Mouse (Mus musculus): ENCODE data around the gene Hbs1l. TPM values are rescaled to one million over a fixed set of nuclear protein-coding genes. Genes with fewer than 3 reads are reported as not detected.

The Hbs1l gene
- polyA plus RNA-seq, 1 experiment from 2014 or later, result 97.8 TPM

GRCm38 (mm10) chr10:21270905-21271304 is 24.9 kb upstream of the Hbs1l start:
- Histone ChIP-seq H3K4me1 (replicated peaks) (no peaks in the 10 kb centered on the region), H3K9ac (no peak overlapping the region), H3K36me3 (no peaks in the 10 kb centered on the region), H3K4me2 (no peak overlapping the region), H3K27ac (replicated peaks) (no peak overlapping the region), H3K27me3 (no peaks in the 10 kb centered on the region), H3K9me3 (no peaks in the 10 kb centered on the region), H3K4me3 (no peak overlapping the region)
- 85% methylated on average over 5 of the region's 5 CpGs for WGBS
- no peak for ATAC-seq (ENCODE audit: low read depth)

GRCm38 (mm10) chr10:21271310-21271709 is 24.5 kb upstream of the Hbs1l start:
- Histone ChIP-seq H3K9me3 (no peaks in the 10 kb centered on the region), H3K4me2 (no peak overlapping the region), H3K4me3 (no peak overlapping the region), H3K27ac (replicated peaks) (no peak overlapping the region), H3K36me3 (no peaks in the 10 kb centered on the region), H3K4me1 (replicated peaks) (no peaks in the 10 kb centered on the region), H3K27me3 (no peaks in the 10 kb centered on the region), H3K9ac (no peak overlapping the region)
- no peak for ATAC-seq (ENCODE audit: low read depth)
- 93% methylated on average over 2 of the region's 2 CpGs for WGBS

- Histone ChIP-seq H3K9me3 (no peaks in the 10 kb centered on the region), H3K27me3 (no peaks in the 10 kb centered on the region), H3K4me3 (no peak overlapping the region), H3K9ac (no peak overlapping the region), H3K4me2 (no peak overlapping the region), H3K4me1 (replicated peaks) (no peaks in the 10 kb centered on the region), H3K27ac (replicated peaks) (no peak overlapping the region), H3K36me3 (no peaks in the 10 kb centered on the region)
- 73% methylated on average over 6 of the region's 6 CpGs for WGBS
- ATAC-seq (ENCODE audit: low read depth), result no peak
Measured at GRCm38 (mm10) chr10:21271785-21272184, 24.0 kb upstream of the Hbs1l start.

- H3K4me1 ChIP-seq (replicated peaks), result no peaks in the 10 kb centered on the region
- H3K36me3 ChIP-seq, result no peaks in the 10 kb centered on the region
- no peak overlapping the region for H3K9ac ChIP-seq
- no peaks in the 10 kb centered on the region for H3K27me3 ChIP-seq
- no peak for ATAC-seq (ENCODE audit: low read depth)
- WGBS, result 72% methylated on average over 10 of the region's 10 CpGs
- H3K27ac ChIP-seq (replicated peaks), result no peak overlapping the region
- no peak overlapping the region for H3K4me2 ChIP-seq
- no peak overlapping the region for H3K4me3 ChIP-seq
- H3K9me3 ChIP-seq, result no peaks in the 10 kb centered on the region
Measured at GRCm38 (mm10) chr10:21287243-21288127, 8.3 kb upstream of the Hbs1l start.

- Histone ChIP-seq H3K27me3 (no peaks in the 10 kb centered on the region), H3K4me3 (no peak overlapping the region), H3K9me3 (no peaks in the 10 kb centered on the region), H3K36me3 (no peaks in the 10 kb centered on the region), H3K9ac (no peak overlapping the region), H3K4me1 (replicated peaks) (no peaks in the 10 kb centered on the region), H3K4me2 (no peak overlapping the region), H3K27ac (replicated peaks) (no peak overlapping the region)
- WGBS, result 44% methylated on average over 4 of the region's 4 CpGs
- ATAC-seq (ENCODE audit: low read depth), result no peak
Measured at GRCm38 (mm10) chr10:21291228-21291627, 4.6 kb upstream of the Hbs1l start.

- H3K9me3 ChIP-seq, result no peaks in the 10 kb centered on the region
- no peak overlapping the region for H3K4me3 ChIP-seq
- no peaks in the 10 kb centered on the region for H3K36me3 ChIP-seq
- H3K9ac ChIP-seq, result no peak overlapping the region
- H3K4me2 ChIP-seq, result no peak overlapping the region
- H3K27me3 ChIP-seq, result no peaks in the 10 kb centered on the region
- peaks cover 22% of the 10 kb centered on the region for H3K4me1 ChIP-seq (replicated peaks)
- no peak overlapping the region for H3K27ac ChIP-seq (replicated peaks)
- 99% methylated on average over 2 of the region's 2 CpGs for WGBS
- no peak for ATAC-seq (ENCODE audit: low read depth)
Measured at GRCm38 (mm10) chr10:21294217-21294616, 1.6 kb upstream of the Hbs1l start.

GRCm38 (mm10) chr10:21295397-21295758 is 401 bp upstream of the Hbs1l start:
- Histone ChIP-seq H3K4me2 (peak overlapping the region; percentile 52), H3K4me1 (replicated peaks) (peaks cover 22% of the 10 kb centered on the region), H3K27ac (replicated peaks) (no peak overlapping the region), H3K4me3 (peak overlapping the region; percentile 90), H3K9me3 (no peaks in the 10 kb centered on the region), H3K27me3 (no peaks in the 10 kb centered on the region), H3K36me3 (peaks cover 8% of the 10 kb centered on the region), H3K9ac (peak overlapping the region; percentile 44)
- ATAC-seq (ENCODE audit: low read depth), result peak; percentile 51; the same call in 1 of the 2 replicates
- 48% methylated on average over 4 of the region's 4 CpGs for WGBS

GRCm38 (mm10) chr10:21298972-21299371 is 3.2 kb downstream of the Hbs1l start:
- H3K4me2 ChIP-seq, result no peak overlapping the region
- no peak overlapping the region for H3K27ac ChIP-seq (replicated peaks)
- ATAC-seq (ENCODE audit: low read depth), result no peak
- no peak overlapping the region for H3K9ac ChIP-seq
- peaks cover 22% of the 10 kb centered on the region for H3K4me1 ChIP-seq (replicated peaks)
- H3K27me3 ChIP-seq, result no peaks in the 10 kb centered on the region
- no peak overlapping the region for H3K4me3 ChIP-seq
- peaks cover 33% of the 10 kb centered on the region for H3K36me3 ChIP-seq
- H3K9me3 ChIP-seq, result no peaks in the 10 kb centered on the region
- WGBS, result 95% methylated on average over 2 of the region's 2 CpGs

- H3K27ac ChIP-seq (replicated peaks), result no peak overlapping the region
- H3K9me3 ChIP-seq, result no peaks in the 10 kb centered on the region
- no peaks in the 10 kb centered on the region for H3K27me3 ChIP-seq
- H3K4me2 ChIP-seq, result no peak overlapping the region
- ATAC-seq (ENCODE audit: low read depth), result no peak
- H3K4me3 ChIP-seq, result no peak overlapping the region
- H3K4me1 ChIP-seq (replicated peaks), result peaks cover 18% of the 10 kb centered on the region
- H3K9ac ChIP-seq, result no peak overlapping the region
- peaks cover 56% of the 10 kb centered on the region for H3K36me3 ChIP-seq
- 95% methylated on average over 7 of the region's 7 CpGs for WGBS
Measured at GRCm38 (mm10) chr10:21301822-21302221, 6.0 kb downstream of the Hbs1l start.

- H3K27ac ChIP-seq (replicated peaks), result no peak overlapping the region
- no peak for ATAC-seq (ENCODE audit: low read depth)
- H3K27me3 ChIP-seq, result no peaks in the 10 kb centered on the region
- H3K9ac ChIP-seq, result no peak overlapping the region
- no peak overlapping the region for H3K4me2 ChIP-seq
- no peaks in the 10 kb centered on the region for H3K9me3 ChIP-seq
- no peak overlapping the region for H3K4me3 ChIP-seq
- 85% methylated on average over 11 of the region's 11 CpGs for WGBS
- peaks cover 62% of the 10 kb centered on the region for H3K36me3 ChIP-seq
- no peaks in the 10 kb centered on the region for H3K4me1 ChIP-seq (replicated peaks)
Measured at GRCm38 (mm10) chr10:21304672-21305632, 9.2 kb downstream of the Hbs1l start.

GRCm38 (mm10) chr10:21313732-21314131 is 18.0 kb downstream of the Hbs1l start:
- Histone ChIP-seq H3K4me3 (no peak overlapping the region), H3K9ac (no peak overlapping the region), H3K4me2 (no peak overlapping the region), H3K27ac (replicated peaks) (no peak overlapping the region), H3K27me3 (no peaks in the 10 kb centered on the region), H3K36me3 (peaks cover 10% of the 10 kb centered on the region; the same call in 1 of the 2 replicates), H3K9me3 (no peaks in the 10 kb centered on the region), H3K4me1 (replicated peaks) (no peaks in the 10 kb centered on the region)
- WGBS, result 71% methylated on average over 4 of the region's 4 CpGs
- no peak; the same call in 1 of the 2 replicates for ATAC-seq (ENCODE audit: low read depth)

- Histone ChIP-seq H3K9ac (no peak overlapping the region), H3K4me1 (replicated peaks) (no peaks in the 10 kb centered on the region), H3K9me3 (no peaks in the 10 kb centered on the region), H3K36me3 (peaks cover 10% of the 10 kb centered on the region; the same call in 1 of the 2 replicates), H3K4me2 (no peak overlapping the region), H3K27ac (replicated peaks) (no peak overlapping the region), H3K27me3 (no peaks in the 10 kb centered on the region), H3K4me3 (no peak overlapping the region)
- ATAC-seq (ENCODE audit: low read depth), result peak; percentile 72; the same call in 1 of the 2 replicates
- WGBS, result 43% methylated on average over 1 of the region's 1 CpGs
Measured at GRCm38 (mm10) chr10:21316123-21316522, 20.3 kb downstream of the Hbs1l start.
